Mouse (Mus musculus) left cerebral cortex, postnatal 36 days (tissue): Measurements from ENCODE around the gene Fsd1. TPM values are rescaled to one million over a fixed set of nuclear protein-coding genes. Genes with fewer than 3 reads are reported as not detected.

Source experiments
- DNase-seq, 2 experiments: peaks; one replicate each; pipeline ENCODE4 v3.0.0; 2021 to 2022; ENCODE audit warnings: low spot score in 2 of 2, mixed read lengths in 1 of 2
- intact Hi-C: fragments of 180-260 bp; cut with DNase I; formaldehyde crosslinking; loops from one replicate; pipeline ENCODE4 v1.15.1; 2025
- total RNA-seq, 2 experiments: library from RNA; stranded (reverse); gene quantifications; 2 replicates each; pipeline ENCODE4 v1.2.3; 2021

Gene Fsd1
- total RNA-seq, 2 experiments from 2014 or later: 75.0 to 97.4 TPM

DNA sequence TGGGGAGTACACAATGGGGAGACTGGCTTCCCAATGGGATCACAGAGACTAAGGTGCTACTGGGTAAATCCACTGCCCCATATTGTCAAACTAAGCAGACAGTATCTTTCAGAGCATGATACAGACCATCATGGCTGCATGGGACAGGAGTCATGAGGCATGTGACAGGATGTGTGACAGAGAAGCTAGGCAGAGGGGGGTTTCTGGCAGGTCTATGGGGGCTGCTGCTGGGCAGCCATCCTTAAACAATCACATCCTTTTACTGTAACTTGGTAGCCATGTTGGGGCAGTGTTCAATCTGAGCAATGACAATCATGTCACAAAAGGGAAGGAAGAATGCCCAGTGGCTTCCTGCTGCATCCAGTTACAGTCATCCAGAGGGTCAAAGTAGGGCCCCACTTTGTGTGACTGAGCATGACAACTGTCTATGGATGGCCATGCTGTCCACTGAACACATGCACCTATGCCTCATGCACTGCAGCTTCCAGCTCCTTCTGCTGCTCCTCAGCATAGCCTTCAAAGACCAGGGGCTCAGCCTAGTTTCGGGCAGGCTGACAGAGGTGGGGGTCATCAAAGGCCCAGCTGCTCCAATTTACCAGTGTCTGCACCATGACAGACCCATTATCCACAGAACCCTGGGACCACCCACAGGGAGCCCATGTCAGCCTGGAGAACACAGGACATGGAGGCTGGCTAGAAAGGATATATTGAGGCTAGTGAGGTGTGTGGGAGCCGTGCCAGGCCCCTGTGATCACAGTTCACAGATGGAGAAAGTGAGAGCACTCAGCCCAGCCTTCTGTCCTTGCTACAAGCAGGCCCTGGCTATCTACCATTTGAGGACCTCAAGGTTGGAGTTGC, 36.1 kb downstream of the Fsd1 start:
- DNase-seq: no peak
- intact Hi-C loops: no loop called here

DNA sequence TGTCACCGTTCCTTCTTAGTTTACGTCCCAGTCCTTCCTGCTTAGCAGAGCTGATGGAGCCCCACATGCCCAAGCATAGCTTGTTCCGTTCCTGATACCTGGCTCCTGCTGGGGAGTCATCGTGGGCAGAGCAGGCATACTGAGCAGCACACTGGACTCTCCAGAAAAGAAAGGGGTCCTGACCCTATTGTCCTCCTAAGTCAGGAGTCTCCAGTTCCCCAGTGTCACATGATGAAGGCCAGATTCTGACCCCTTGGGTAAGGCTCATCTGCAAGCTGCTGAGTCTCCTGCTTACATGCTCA, 36.6 kb downstream of the Fsd1 start:
- DNase-seq: no peak
- intact Hi-C loops: no loop called here

DNA sequence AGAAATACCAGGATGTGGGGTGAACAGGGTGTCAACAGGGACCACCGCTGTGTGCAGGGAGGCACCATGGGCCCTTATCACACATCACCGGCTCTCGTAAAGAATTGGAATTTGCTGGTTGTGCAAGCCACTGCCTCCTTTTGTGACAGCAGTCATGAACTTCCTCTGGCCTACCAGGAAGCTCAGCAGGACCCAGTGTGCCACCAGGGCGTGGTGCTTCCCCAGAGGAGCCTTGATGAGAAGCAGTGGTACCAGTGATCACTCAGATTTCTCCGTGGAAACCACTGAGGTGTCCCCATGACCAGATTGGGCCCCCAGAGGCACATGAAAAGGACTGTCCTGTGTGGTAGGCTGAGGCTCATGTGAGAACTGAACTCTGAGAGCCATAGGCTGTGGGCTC, 37.1 kb downstream of the Fsd1 start:
- intact Hi-C loops: no loop called here
- no peak for DNase-seq

DNA sequence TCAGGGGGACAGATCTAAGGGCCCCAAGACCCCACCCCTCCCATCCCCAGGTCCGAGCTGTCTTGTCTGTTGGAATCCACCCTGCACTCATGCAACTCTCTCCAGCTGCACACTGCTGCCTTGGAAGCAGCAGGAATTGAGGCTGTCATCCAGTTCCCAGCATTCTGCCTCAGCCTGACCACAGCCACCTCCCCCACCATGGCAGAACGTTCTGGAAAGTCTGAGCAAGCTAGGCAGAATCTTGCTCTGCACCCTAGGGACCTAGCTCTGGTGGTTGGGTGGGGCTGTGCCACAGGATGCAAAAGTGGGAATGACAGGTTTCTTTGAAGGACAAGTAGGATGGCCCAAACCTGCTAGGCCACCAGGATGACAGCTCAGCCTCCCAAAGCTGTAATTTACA, 38.2 kb downstream of the Fsd1 start:
- DNase-seq: no peak
- intact Hi-C loops: no loop called here

DNA sequence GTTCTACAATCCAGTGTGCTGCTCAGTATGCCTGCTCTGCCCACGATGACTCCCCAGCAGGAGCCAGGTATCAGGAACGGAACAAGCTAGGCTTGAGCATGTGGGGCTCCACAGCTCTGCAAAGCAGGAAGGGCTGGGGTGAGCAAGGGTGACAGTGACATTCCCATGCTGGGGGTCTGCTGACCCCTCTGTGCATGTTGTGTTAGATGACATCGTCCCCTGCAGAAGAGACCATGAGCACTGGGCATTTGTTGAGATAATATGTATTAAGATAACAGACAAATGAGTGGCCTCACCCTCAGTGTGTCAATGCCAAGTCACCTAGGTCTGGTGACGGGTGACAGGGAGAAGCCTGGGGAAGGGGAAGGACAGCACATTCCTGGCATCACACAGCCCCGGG, 38.6 kb downstream of the Fsd1 start:
- intact Hi-C loops: no loop called here
- no peak for DNase-seq

DNA sequence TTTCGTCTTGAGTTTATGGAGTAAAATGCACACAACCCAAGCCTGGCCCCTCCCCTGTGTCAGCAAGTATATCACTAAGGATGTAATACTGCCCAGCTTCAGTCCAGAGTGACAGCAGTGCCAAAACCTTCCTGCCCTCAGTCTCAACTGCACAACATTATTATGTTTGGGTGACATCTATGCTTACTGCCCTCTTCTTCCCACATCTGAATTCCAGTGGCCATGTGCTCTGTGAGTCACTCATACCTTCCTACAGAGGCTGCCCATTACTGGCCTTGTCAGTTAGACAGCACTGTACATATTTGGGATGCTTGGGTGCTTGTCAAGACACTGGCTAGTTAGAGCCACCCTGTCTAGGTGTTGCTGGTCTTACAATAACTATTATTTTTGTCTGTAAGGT, 40.0 kb downstream of the Fsd1 start:
- no peak for DNase-seq
- intact Hi-C loops: no loop called here

DNA sequence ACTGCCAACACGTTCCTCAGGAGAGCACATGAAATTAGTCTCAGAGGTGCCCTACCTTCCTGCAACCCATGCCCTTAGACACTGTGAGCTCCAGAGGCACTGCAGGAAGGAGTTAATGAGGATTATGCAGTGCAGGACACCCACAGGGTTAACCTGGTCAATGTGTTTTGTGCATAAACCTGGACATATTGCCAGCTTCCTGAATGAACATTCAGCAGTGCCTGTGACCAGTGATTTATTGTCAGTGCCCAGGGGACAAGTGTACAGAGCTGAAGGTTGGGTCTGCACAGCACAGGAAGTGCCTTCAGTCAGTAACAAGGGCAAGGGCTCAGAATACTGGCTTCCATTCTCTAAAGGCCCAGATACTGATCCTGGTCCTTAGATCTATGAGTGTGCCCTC, 40.6 kb downstream of the Fsd1 start:
- intact Hi-C loops: no loop called here
- no peak for DNase-seq

DNA sequence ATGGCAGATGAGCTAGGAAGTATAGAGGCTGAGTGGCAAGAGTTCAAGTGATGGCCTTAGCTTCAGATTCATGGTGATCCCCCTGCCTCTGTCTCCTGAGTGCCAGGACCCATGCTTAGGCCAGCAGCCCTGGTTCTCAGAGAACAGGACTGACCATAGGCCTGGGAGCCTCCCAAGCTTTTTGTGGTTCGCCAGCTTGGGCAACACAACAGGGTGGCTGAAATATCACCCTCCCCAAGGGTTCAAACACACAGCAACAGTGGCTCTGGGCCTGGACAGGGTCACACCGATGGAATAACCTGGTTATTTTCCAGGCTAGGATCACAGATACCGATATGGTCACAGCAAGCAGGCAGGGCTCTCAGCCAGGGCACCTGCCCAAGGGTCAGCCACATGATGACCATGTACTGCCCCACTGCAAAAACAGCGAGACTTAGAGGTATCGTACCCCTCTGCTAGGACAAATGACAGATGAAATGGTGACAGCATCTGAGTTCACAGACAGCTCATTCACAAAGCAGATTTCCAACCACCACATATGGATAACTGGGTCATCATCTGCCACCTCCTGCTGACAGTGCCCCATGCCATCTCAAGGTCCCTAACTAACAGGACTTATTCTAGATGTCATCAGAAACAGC, 41.6 kb downstream of the Fsd1 start:
- intact Hi-C loops: no loop called here

DNA sequence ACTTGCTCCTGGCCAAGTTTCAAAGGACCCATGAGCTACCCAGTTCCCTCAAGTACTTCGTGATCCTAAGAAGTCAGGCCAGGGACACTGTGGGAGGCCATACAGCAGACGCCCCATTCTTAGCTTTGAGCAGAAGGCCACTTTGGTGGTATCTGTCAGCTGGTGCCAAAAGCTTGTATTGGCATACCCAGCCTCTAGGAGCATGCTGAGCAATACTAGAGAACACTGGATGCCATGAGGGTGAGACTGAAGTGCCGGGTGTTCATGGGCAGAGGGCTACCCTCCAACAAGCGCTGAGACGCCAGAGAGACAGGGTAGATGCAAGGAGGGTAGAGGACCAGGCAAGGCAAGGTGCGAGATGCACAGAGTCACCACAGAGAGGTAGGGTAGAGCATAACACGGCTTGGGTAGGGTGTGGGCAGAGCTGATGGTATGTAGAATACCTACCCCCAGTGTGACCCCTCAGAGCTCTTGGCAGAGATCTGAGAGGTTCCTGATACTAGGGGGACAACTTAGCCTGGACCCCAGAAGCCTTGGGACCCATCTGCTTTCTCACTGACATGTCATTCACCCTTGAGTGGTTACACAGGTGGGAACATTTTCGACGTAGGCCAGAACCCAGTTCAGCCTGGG, 44.0 kb downstream of the Fsd1 start:
- intact Hi-C loops: no loop called here
- DNase-seq: no peak

More for the DNA sequence above, 41.6 kb downstream of the Fsd1 start:
- no peak for DNase-seq

DNA sequence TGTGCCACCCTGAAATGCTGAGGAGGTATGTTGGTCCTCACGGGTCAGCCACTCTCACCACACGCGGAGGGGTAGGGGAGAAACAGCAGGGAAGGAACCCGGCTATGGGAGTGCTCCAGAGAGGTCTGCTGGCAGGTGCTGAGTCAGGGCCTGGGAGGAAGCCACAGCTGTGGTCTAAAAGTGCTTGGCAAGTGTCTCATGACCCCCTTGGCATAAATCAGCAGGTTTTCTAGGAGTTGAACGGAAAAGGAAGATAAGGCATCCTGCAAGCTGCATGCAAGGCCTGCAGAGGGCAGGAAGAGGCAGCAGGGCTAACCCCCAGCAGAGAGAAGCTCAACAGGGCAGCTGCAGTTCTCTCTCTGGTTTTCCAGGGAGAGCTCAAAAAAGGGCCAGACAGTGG, 44.6 kb downstream of the Fsd1 start:
- no peak for DNase-seq
- intact Hi-C loops: no loop called here

DNA sequence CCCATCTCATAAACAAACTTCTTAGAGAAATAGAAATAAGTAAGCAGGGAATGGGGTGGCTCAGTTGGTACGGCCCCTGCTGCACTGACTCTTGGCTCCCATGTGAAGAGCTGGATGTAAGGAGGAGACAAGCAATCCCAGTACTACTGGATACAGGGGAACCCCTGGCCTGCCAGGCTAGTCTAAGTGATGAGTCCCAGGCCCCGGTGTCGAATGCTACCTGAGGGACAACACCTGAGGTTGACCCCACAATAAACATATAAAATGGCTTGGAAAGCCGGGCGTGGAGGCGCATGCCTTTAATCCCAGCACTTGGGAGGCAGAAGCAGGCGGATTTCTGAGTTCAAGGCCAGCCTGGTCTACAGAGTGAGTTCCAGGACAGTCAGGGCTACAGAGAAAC, 45.1 kb downstream of the Fsd1 start:
- no peak for DNase-seq
- intact Hi-C loops: no loop called here

DNA sequence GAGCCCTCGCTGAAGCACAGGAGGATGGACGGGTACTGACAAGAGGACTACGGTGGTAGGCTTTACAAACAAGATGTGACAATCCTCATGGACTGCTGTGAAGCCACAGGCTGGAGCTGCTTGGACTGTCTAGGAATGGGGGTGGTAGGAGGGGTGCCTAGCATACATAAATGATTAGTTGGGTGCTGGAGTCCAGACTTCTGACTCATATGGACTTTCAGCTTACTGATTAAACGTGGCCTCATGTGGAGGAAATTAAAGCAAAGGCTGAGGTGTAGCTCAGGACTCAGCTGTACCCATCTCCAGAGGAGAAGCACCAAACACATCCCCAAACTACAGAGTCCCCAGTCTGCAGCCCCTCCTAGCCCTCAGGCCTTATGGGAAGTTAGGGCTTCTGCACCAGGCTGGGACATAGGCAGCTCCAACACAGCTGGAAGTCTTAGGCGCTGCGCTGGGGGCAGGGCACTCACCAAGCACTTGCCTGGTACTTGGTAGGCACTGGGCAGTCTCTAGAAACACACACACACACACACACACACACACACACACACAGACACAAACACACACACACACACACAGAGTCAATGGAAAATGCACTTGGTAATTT, 45.9 kb downstream of the Fsd1 start:
- no peak for DNase-seq
- intact Hi-C loops: no loop called here

DNA sequence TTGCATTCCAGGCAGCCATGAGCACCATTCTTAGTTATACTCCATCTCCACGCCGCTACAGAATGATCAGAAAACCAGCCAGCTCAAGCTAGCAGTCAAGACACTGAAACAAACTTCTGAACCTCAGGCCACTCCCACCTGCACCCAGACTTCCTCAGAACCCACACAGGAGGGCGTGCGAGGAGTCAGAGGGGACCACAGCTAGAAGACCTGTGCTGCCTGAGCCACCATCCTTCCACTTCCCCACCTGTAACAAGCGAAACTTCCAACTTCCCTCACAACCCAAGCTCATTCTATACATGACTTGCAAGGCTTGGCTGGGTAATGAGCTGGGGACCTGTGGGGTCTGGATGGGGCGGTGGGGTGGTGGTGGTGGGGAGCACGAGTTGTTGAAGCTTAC, 46.5 kb downstream of the Fsd1 start:
- no peak for DNase-seq
- intact Hi-C loops: no loop called here

DNA sequence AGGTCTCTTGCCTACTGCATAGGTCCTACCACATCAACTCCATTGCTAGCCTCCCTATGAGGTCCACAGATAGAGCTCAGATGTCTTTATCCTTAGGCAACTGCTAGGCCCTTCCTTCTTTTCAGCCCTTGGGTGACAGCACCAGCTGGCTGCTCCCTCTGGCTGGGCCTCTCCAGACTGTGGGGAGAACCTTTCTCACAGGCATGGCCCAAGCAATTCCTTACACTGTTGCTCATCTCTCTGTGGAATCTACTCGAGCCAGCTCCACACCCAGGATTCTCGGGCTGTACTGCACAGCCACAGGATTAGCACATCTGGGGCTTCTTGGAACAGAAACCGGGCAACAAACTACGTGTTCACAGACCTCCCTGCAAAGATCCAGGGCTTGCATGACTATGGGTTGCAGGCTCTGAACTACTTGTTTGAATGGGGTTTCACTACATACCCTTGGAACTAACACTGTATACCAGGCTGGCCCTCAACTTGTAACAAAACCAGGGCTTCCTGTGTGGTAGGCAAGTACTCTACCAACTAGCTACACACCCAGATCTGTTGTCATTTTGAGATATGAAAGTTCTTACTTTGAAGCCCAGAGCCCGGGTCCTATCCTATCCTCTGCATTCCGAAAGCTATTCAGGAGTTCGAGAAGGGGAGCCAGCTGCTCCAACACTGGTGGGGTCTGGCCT, 47.9 kb downstream of the Fsd1 start:
- intact Hi-C loops: no loop called here
- DNase-seq: no peak

DNA sequence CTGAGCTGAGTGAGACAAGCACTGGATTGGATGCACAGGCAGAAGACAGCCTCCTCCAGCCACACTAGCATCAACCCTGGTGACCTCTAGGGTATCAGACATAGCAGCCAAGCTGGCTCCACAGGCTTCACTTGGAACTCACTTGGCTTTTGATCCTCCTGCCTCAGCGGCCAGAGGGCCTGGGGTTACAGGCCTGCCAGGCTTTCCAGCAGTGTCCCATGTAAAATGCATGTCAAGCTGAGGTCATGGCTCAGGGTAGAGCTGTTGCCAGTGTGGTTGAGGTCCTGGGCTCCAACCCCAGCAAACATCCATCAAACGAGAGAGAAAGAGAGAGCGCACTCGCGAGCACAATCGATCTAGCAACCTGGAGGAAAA, 48.4 kb downstream of the Fsd1 start:
- intact Hi-C loops: no loop called here

DNA sequence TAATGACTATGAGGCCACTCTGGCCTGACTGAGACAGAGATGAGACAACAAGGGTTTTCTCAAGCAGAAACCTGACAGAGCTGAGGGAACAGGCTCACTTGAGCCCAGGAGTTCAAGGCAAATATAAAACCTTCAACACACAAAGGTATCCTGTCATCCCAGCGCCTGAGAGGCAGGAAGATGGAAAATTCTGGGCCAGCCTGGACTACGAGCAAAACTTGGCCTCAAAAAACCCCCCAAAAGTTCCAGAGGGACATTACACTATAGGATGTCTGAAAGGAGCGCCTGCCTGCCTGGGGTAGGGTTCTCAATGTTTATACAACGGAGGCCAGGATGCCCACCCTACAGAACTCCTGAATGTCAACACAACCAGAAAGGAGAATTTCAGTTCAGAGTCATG, 48.9 kb downstream of the Fsd1 start:
- intact Hi-C loops: no loop called here

More for the DNA sequence above, 48.4 kb downstream of the Fsd1 start:
- no peak for DNase-seq

DNA sequence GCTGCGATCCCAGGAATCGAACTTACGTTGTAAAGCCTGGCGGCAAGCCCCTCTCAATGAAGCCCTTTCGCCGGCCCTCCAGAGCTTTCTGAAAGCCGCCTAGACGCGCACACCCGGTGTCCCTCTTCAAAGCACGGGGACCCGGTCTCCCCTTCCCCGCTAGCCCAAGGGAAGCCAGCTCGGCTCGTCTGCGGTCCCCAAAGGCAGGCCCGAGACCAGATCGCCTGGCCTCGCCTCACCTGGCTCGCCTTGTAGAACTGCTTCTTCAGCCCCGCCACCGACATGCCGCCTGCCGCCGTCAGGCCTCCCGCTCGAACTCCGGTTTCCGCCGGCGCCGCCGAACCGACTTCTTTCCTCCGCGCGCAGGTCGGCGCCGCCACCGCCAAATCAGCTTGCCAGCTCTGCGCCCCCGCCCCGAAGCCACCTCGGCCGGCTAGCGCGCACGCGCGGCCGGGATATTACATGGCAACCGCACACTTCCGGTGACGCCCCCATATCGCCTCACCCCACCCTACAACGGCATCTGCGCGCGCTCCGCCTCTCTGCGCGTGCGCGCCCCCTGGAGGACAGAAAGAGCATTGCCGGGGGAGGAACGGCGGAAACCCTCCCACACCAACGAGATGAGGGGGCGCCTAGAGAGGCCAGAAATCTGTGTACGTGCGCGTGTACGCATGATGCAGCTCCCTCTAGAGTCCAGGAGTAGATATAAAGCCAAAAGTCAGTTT, 50.0 kb downstream of the Fsd1 start, which contains the start of gene Sh3gl1:
Gene Sh3gl1, minus strand, starts transcription at position 460 of the 725 bp plus-strand sequence.
- DNase-seq: peak; percentile 100
- intact Hi-C loops: no loop called here

More for the DNA sequence above, 48.9 kb downstream of the Fsd1 start:
- DNase-seq: no peak

DNA sequence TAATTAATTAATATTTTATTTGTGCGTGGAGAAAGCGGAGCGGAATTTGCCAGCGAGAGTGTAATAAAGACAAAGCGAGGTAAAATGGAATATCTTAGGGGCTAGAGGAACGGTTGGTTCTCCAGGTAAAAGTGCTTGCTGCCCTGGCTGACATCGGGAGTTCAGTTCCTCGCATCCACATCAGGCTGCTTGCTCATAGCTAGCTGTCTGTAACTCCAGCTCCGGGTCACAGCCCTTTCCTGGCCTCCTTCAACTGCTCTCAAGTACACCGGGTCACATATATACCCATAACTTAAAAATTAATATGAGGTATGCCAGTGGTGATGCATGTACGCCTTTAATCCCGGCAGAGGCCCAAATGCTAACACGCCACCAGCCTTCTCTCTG, 50.6 kb downstream of the Fsd1 start:
- intact Hi-C loops: no loop called here
- DNase-seq: no peak

DNA sequence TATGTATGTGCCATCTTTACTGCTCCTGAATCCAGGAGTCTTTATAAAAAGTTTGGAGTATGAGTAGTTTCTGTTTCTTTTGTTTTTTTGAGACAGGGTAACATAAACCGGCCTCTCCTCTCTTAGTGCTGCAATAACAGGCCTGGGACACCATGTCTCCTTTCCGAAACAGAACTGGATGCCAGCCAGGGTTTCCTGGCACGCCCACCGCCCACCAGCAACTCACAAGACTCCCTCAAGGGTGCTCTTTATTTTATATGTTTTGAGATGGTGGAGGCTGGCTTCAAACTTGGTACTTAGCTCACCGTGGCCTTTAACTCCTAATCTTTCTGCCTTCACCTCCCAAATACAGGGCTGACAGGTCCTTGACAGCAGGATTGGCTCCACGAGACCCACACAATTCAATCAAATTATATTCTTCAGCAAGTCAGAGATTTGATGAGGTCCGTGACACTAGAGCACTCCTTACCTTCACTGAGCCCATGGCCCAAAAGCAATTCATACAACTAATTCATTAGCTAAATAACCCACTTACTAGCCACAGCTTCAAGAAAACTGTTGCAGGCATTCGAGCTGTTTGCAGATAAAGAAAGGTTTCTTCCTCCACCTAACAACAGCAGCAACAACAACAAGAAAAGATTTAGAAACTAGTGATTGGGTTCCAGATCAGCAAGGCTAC, 52.4 kb downstream of the Fsd1 start:
- DNase-seq: no peak
- intact Hi-C loops: no loop called here
